Mouse (Mus musculus) hindbrain, embryonic 15.5 days (tissue): ENCODE data around the gene B3galt1. TPM values are rescaled to one million over a fixed set of nuclear protein-coding genes. Genes with fewer than 3 reads are reported as not detected.

Experiments used
- ATAC-seq: fragments of 200-750 bp; cut with Nextera tagmentation; 2 replicates; pipeline ENCODE4 v1.8.0; 2017; ENCODE audit warnings: low read depth, moderate number of reproducible peaks, moderate TSS enrichment; ENCODE audit not compliant: low FRiP score
- H3K27ac ChIP-seq: fragments of 300-500 bp; sonication (generic); replicated peaks from 2 replicates; pipeline ENCODE4 v1.5.1; 2015; ENCODE audit warnings: mild to moderate bottlenecking, inconsistent platforms
- H3K27me3 ChIP-seq: fragments of 300-500 bp; sonication (generic); 2 replicates; pipeline ENCODE4 v1.6.1; 2015; ENCODE audit warnings: control low read depth, inconsistent platforms
- H3K36me3 ChIP-seq: fragments of 300-500 bp; sonication (generic); 2 replicates; pipeline ENCODE4 v1.6.1; 2015; ENCODE audit warnings: control low read depth, inconsistent platforms
- H3K4me1 ChIP-seq: fragments of 300-500 bp; sonication (generic); replicated peaks from 2 replicates; pipeline ENCODE4 v1.6.1; 2015; ENCODE audit warnings: control low read depth, inconsistent platforms
- H3K4me2 ChIP-seq: fragments of 300-500 bp; sonication (generic); 2 replicates; pipeline ENCODE4 v1.6.1; 2015; ENCODE audit warnings: moderate library complexity, mild to moderate bottlenecking, inconsistent platforms
- H3K4me3 ChIP-seq: fragments of 300-500 bp; sonication (generic); 2 replicates; pipeline ENCODE4 v1.5.1; 2015; ENCODE audit warnings: mild to moderate bottlenecking, inconsistent platforms
- H3K9ac ChIP-seq: fragments of 300-500 bp; sonication (generic); 2 replicates; pipeline ENCODE4 v1.6.1; 2015; ENCODE audit warnings: inconsistent platforms
- H3K9me3 ChIP-seq: fragments of 300-500 bp; sonication (generic); 2 replicates; pipeline ENCODE4 v1.6.1; 2016; ENCODE audit warnings: control low read depth, inconsistent platforms
- WGBS: fragments of 180-500 bp; shearing (Covaris S2); methylation state at CpG from one replicate; pipeline ENCODE4 v1.1.7; 2015; 5-methylcytosine and 5-hydroxymethylcytosine counted together
- polyA plus RNA-seq: library from polyadenylated mRNA; unstranded; fragments of >200 nt; fragmentation: Nextera tagmentation; extraction: Ambion mirVana; gene quantifications from 2 replicates; pipeline ENCODE4 v1.2.1, GENCODE M21; 2015

Gene B3galt1
- polyA plus RNA-seq, 1 experiment from 2014 or later: 60.6 TPM

DNA sequence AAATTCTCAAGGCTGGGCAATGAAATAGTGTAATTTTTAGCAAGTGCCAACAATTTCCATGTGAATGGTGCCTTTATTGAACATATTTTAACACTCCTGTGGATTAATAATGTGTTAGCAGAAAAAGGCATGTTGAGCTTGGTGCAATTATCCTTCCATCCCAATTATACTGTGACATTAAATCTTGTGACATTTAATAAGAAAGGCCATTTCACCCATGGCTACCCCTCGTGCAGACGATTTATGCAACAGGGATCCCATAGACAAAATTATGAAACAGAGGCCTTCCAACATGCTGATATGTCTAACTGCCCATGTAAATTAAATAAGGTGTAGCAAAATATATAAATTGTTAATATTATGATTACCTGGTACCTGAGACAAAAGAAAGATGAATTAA lies 293.3 kb downstream of the B3galt1 start:
- Histone ChIP-seq H3K4me3 (no peak overlapping the region), H3K27ac (no peak overlapping the region), H3K9ac (no peak overlapping the region), H3K4me1 (no peaks in the 10 kb centered on the region), H3K4me2 (no peak overlapping the region), H3K9me3 (no peaks in the 10 kb centered on the region), H3K36me3 (no peaks in the 10 kb centered on the region), H3K27me3 (no peaks in the 10 kb centered on the region)
- 59% methylated on average over 2 of the region's 2 CpGs for WGBS
- ATAC-seq: no peak

DNA sequence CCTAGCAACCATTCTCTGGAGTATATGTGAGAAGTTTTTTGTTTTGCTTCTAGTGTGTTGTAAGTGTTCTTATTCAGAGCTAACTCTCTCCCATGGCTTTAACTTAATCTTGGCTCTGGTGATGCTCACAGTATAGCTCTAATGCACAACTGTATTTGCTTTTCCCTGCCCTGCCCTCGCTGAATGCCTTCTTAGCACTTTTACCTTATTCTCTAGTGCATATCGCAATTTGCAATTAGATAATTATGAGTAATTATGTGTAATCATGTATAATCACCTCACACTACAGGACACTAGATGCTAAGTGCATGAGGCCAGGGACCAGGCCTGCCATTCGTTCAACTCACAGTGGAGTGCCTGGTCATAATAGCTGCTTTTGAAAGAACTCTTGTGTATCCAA lies 307.7 kb downstream of the B3galt1 start:
- Histone ChIP-seq H3K4me1 (no peaks in the 10 kb centered on the region), H3K9ac (no peak overlapping the region), H3K4me3 (no peak overlapping the region), H3K27ac (no peak overlapping the region), H3K9me3 (no peaks in the 10 kb centered on the region), H3K4me2 (no peak overlapping the region), H3K27me3 (no peaks in the 10 kb centered on the region), H3K36me3 (no peaks in the 10 kb centered on the region)
- no peak for ATAC-seq
- WGBS: 66% methylated on average over 3 of the region's 3 CpGs

DNA sequence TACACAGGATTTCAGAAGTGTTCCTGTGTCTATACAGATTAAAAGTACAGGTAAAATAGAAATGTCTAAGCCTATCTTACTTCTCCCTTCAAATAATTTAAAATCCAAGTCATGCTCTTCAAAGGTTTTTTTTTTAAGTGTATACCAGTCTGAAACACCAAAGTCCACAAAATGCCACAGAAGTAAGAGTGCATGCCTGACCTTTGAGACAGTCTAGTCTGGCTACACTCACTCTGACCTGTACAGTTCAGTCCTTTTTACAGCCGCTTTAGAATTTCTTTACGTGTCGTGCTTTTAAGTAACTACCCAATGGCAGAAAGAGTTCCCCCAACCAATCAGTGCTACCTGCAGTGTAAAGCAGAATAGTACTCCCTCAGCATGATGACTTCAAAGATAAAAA lies 314.2 kb downstream of the B3galt1 start:
- no peak overlapping the region for H3K9ac ChIP-seq
- no peak overlapping the region for H3K27ac ChIP-seq
- H3K27me3 ChIP-seq: no peaks in the 10 kb centered on the region
- no peaks in the 10 kb centered on the region for H3K36me3 ChIP-seq
- H3K4me2 ChIP-seq: no peak overlapping the region
- ATAC-seq: no peak
- no peak overlapping the region for H3K4me3 ChIP-seq
- no peaks in the 10 kb centered on the region for H3K4me1 ChIP-seq
- WGBS: 95% methylated on average over 3 of the region's 3 CpGs
- H3K9me3 ChIP-seq: no peaks in the 10 kb centered on the region

DNA sequence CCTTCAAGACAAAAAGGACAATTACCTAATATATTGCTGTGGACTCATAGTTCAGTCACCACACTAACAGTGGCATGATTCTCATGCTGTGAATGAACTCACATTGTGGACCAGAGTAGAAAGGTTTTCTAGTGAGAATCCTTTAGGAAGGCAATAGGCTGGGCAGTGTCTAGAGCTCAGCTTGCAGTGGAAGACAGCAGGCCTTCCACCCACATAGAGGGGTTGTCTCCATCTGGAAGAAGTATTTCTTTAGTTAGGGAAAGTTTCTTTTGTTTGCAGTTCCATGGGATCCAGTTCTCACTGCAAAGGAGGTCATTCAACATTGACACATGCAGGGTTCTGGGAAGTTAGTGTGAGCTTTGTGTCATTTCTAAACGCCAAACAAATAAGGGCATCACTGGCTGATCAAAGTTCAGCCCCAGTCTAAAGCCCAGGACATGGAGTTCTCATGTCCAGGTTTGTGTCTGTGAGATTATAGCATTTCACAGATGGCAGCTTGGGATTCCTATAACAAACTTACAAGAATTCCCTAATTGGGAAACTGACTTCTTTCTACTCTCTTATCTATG lies 316.1 kb downstream of the B3galt1 start:
- ATAC-seq: no peak
- Histone ChIP-seq H3K36me3 (no peaks in the 10 kb centered on the region), H3K9me3 (no peaks in the 10 kb centered on the region), H3K27ac (no peak overlapping the region), H3K4me1 (no peaks in the 10 kb centered on the region), H3K4me2 (no peak overlapping the region), H3K4me3 (no peak overlapping the region), H3K27me3 (no peaks in the 10 kb centered on the region), H3K9ac (no peak overlapping the region)
- 55% methylated on average over 1 of the region's 1 CpGs for WGBS

DNA sequence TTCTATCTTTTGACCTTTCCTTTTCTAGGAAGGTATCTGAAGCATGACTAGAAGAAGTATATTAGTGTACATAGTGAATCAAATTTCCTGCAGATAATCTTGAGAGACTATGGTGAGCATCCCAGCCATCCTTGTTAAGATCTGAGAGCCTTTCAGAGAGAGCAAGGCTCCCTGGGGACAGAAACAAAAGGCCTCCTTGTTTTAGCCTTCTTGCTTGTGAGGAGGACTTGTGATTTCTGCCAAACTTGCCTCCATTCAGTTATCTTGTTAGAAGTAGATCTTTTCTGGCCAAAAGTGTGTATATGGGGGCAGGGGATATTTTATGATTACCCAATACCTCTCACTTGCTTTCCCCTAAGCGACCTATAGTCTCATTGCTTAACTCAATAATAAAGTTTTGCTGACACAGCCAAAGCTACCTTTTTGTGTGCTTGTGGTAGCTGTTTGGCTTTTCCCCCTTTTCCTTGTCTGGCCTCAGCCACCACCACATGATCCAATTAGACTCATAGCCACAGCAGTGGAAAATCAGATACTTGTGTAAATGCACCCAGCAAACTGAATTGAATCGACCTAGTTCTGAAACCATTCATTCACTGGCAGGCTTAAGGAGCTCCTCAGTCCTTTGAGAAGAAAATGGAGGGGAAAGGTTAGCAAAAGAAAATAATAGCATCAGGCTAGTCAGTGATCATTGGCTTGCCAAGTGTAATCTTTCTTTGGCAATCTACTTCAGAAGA lies 332.5 kb downstream of the B3galt1 start:
- Histone ChIP-seq H3K4me1 (0 out of 2 replicates have a peak, but pooled peaks cover 4% of the 10 kb centered on the region), H3K9me3 (no peaks in the 10 kb centered on the region), H3K4me2 (no peak overlapping the region), H3K36me3 (no peaks in the 10 kb centered on the region), H3K27me3 (no peaks in the 10 kb centered on the region), H3K4me3 (no peak overlapping the region), H3K27ac (no peak overlapping the region), H3K9ac (no peak overlapping the region)
- no peak for ATAC-seq
- 48% methylated on average over 2 of the region's 2 CpGs for WGBS

DNA sequence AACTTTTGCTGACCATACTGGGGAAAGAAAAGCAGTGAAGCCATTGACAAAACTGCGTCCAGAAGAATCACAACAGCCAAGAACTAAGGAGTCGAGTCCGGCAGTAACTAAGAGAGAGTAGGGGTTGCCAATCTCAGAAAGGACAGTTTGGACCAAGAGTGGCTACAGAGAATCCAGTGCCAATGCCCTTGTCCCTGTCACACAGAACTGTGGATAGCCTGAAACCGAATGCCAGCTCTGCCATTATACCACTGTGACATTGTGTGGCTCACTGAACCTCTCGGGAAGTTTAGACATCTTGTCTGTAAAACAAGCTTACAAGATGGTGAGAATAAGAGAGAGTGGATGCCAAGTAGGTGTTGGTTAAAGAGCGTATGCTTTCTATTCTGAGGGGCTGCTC lies 335.9 kb downstream of the B3galt1 start:
- no peak for ATAC-seq
- H3K9ac ChIP-seq: no peak overlapping the region
- no peak overlapping the region for H3K4me2 ChIP-seq
- H3K36me3 ChIP-seq: no peaks in the 10 kb centered on the region
- no peaks in the 10 kb centered on the region for H3K9me3 ChIP-seq
- no peaks in the 10 kb centered on the region for H3K27me3 ChIP-seq
- H3K27ac ChIP-seq: no peak overlapping the region
- 0 out of 2 replicates have a peak, but pooled peaks cover 4% of the 10 kb centered on the region for H3K4me1 ChIP-seq
- 81% methylated on average over 6 of the region's 6 CpGs for WGBS
- no peak overlapping the region for H3K4me3 ChIP-seq

DNA sequence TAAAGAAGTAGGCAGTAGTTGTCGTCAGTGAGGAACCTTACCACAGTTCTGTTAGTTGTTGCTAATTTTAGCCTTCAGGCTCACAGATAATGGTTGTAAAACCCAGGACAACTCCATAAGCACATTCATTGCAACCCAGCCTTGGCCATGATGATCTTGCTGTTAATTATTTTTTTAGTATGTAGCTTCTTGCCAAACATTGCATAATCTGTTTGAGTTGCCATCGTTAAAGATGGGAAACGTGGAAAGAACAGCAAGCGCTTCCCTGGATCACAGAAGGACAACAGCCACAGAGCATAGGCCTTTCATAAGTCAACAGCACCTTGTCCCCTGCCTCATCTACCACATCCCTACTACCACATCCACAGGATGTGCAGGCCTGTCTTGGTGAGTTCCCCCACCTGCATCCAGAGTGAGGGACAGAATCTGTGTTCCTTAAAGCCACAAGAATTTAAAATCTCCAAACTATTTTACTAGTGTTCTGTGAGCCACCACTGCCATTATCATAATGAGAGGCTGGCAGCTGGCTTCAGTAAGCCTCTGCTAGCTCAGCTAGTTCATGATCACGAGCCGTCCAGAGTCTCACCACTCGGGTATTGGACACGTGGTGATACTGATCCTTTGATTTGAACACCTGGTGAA lies 337.1 kb downstream of the B3galt1 start:
- no peak overlapping the region for H3K4me2 ChIP-seq
- H3K9me3 ChIP-seq: no peaks in the 10 kb centered on the region
- H3K36me3 ChIP-seq: no peaks in the 10 kb centered on the region
- 0 out of 2 replicates have a peak, but pooled peaks cover 4% of the 10 kb centered on the region for H3K4me1 ChIP-seq
- no peak for ATAC-seq
- WGBS: 86% methylated on average over 8 of the region's 8 CpGs
- H3K27me3 ChIP-seq: no peaks in the 10 kb centered on the region
- H3K9ac ChIP-seq: no peak overlapping the region
- no peak overlapping the region for H3K27ac ChIP-seq
- H3K4me3 ChIP-seq: no peak overlapping the region

DNA sequence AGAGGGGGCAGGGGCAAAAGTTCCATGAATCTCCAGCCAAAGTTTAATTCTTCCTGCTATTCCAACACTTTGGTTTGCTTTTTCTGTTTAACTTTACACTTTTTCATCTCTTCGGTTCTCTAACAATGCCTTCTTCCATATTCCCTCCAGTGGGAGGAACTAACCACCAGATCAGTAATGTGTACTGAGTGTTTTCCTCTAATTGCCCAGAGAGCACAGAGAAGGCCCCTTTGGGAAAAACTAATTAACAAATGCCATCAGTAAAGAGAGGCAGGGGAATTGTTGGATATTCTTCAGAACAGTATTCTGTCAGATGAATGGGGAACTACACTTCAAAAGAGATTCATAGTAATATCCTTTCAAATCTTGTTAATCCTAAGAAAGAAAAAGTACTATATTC lies 338.1 kb downstream of the B3galt1 start:
- no peaks in the 10 kb centered on the region for H3K4me1 ChIP-seq
- ATAC-seq: no peak
- no peak overlapping the region for H3K4me3 ChIP-seq
- H3K27me3 ChIP-seq: no peaks in the 10 kb centered on the region
- H3K9me3 ChIP-seq: no peaks in the 10 kb centered on the region
- no peak overlapping the region for H3K4me2 ChIP-seq
- H3K27ac ChIP-seq: no peak overlapping the region
- no peak overlapping the region for H3K9ac ChIP-seq
- WGBS: 68% methylated on average over 1 of the region's 1 CpGs
- H3K36me3 ChIP-seq: no peaks in the 10 kb centered on the region

DNA sequence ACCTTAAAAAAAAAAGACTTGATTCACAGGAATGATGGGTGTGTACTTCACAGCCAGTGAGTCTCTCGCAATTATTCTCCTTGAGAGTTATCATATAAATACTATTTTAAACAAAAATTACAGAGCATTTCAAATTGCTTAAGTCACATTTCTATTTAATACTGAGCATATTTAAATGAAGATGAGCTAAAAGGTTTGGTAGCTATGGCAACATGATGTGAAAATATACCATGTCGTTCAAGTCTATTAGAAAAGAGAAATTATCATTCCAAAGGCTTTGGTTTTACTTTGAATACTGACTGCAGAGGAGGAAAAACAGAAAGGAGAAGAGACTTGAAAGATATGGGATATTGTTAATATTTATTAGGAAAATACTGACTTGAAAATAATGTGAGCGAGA lies 366.3 kb downstream of the B3galt1 start:
- H3K4me2 ChIP-seq: no peak overlapping the region
- WGBS: 56% methylated on average over 3 of the region's 3 CpGs
- H3K27me3 ChIP-seq: no peaks in the 10 kb centered on the region
- no peaks in the 10 kb centered on the region for H3K36me3 ChIP-seq
- no peak overlapping the region for H3K9ac ChIP-seq
- no peaks in the 10 kb centered on the region for H3K9me3 ChIP-seq
- no peak for ATAC-seq
- H3K27ac ChIP-seq: no peak overlapping the region
- H3K4me1 ChIP-seq: no peaks in the 10 kb centered on the region
- no peak overlapping the region for H3K4me3 ChIP-seq

DNA sequence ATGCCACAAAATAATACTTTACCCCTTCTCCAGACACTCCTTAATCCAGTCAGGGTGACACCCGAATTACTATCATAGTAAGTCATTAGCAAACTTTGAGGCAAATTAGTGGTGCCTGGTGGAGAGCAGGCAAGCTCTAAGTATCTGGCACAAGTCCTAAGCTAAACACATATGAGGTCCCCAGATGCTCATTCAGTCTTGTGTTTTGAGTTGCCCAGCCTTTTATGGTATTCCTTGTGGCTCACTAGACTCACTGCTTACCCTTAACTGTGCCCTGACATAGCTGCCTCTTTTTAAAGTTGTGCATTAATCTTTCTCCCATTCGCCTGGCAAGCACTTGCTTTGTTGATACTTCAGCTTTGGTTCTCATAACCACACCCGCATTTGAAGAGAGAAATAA lies 382.7 kb downstream of the B3galt1 start:
- H3K36me3 ChIP-seq: no peaks in the 10 kb centered on the region
- H3K4me3 ChIP-seq: no peak overlapping the region
- 82% methylated on average over 3 of the region's 3 CpGs for WGBS
- H3K9me3 ChIP-seq: no peaks in the 10 kb centered on the region
- no peak overlapping the region for H3K4me2 ChIP-seq
- ATAC-seq: no peak
- no peak overlapping the region for H3K27ac ChIP-seq
- H3K4me1 ChIP-seq: no peaks in the 10 kb centered on the region
- H3K27me3 ChIP-seq: no peaks in the 10 kb centered on the region
- H3K9ac ChIP-seq: no peak overlapping the region

DNA sequence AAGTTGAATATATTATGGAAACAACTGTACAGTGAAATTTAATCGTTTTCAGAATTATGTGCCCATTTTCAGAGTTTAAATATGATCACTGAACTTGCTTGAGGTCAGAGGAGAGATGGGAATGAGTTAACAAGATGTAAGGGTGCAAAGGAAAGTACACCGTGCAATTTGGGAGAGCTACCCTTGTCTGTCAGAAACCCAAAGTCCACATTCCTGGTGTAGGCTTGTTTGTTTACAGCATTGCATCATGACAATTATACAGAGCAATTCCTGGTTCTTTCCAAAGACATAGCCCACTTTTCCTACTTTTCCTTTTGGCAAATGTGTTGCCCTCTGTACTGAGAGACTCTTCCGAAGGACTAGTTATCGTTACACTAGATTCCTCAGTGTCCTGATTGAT lies 390.5 kb downstream of the B3galt1 start:
- Histone ChIP-seq H3K27me3 (no peaks in the 10 kb centered on the region), H3K4me1 (no peaks in the 10 kb centered on the region), H3K27ac (no peak overlapping the region), H3K4me3 (no peak overlapping the region), H3K36me3 (no peaks in the 10 kb centered on the region), H3K9ac (no peak overlapping the region), H3K4me2 (no peak overlapping the region), H3K9me3 (no peaks in the 10 kb centered on the region)
- no peak for ATAC-seq
- 87% methylated on average over 4 of the region's 4 CpGs for WGBS

DNA sequence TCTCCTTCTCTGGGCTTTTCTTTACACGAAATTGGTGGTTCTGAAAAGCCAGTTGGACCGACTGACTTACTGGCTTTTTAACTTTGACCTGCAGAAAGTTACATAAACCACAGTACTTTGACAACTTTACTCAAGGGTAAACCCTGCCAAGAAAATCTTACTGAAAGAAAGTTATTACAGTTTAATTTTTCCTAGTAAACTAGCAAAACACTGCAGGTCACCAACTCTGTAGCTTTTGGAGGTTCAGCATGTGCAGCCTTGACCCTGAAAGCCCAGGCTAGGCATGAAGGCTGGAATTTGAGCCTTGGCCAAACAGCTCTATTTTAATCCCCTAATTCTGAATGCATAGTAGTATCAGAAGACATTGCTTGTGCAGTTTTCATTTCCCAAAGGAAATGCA lies 391.9 kb downstream of the B3galt1 start:
- H3K27ac ChIP-seq: no peak overlapping the region
- WGBS: 75% methylated on average over 2 of the region's 2 CpGs
- ATAC-seq: no peak

More for the DNA sequence above, 391.9 kb downstream of the B3galt1 start:
- H3K4me3 ChIP-seq: no peak overlapping the region
- H3K27me3 ChIP-seq: no peaks in the 10 kb centered on the region
- H3K9ac ChIP-seq: no peak overlapping the region
- no peaks in the 10 kb centered on the region for H3K9me3 ChIP-seq
- no peaks in the 10 kb centered on the region for H3K36me3 ChIP-seq
- H3K4me1 ChIP-seq: no peaks in the 10 kb centered on the region
- H3K4me2 ChIP-seq: no peak overlapping the region
